Mouse (Mus musculus) inflammation-experienced regulatory T-cells, adult 6 months (primary cell): ENCODE results near the gene Tyw3. TPM values are rescaled to one million over a fixed set of nuclear protein-coding genes. Genes with fewer than 3 reads are reported as not detected.

Experiments
- ATAC-seq: one replicate; pipeline ENCODE4 v1.8.0; 2017
- polyA plus RNA-seq, 3 experiments: library from polyadenylated mRNA; unstranded; fragments of 100-300 nt; shearing (Covaris generic); gene quantifications; one replicate each; pipeline ENCODE4 v1.2.1; 2017

Tyw3 gene
- polyA plus RNA-seq, 3 experiments from 2014 or later = 7.1 to 9.7 (median 7.6) TPM

GRCm38 (mm10) chr3:154562192-154562591, 34.7 kb downstream of the Tyw3 start:
- no peak for ATAC-seq

GRCm38 (mm10) chr3:154551035-154551411, 45.9 kb downstream of the Tyw3 start:
- no peak for ATAC-seq

GRCm38 (mm10) chr3:154550326-154551034, 46.4 kb downstream of the Tyw3 start:
- no peak for ATAC-seq

GRCm38 (mm10) chr3:154548868-154549301, 48.0 kb downstream of the Tyw3 start:
- no peak for ATAC-seq

- ATAC-seq = no peak
Observed at GRCm38 (mm10) chr3:154547549-154548426, 49.1 kb downstream of the Tyw3 start.

GRCm38 (mm10) chr3:154546234-154546633, 50.7 kb downstream of the Tyw3 start:
- no peak for ATAC-seq

- ATAC-seq = no peak
Observed at GRCm38 (mm10) chr3:154540086-154540911, 56.6 kb downstream of the Tyw3 start.

- no peak for ATAC-seq
Observed at GRCm38 (mm10) chr3:154536134-154536533, 60.8 kb downstream of the Tyw3 start.

- no peak for ATAC-seq
Observed at GRCm38 (mm10) chr3:154533246-154533645, 63.7 kb downstream of the Tyw3 start.

GRCm38 (mm10) chr3:154528973-154529372, 67.9 kb downstream of the Tyw3 start:
- no peak for ATAC-seq

- no peak for ATAC-seq
Observed at GRCm38 (mm10) chr3:154526610-154527009, 70.3 kb downstream of the Tyw3 start.

Other genes with a start within 250 kb of the Tyw3 start
- gene Cryz, start 393 bp downstream of the Tyw3 start, polyA plus RNA-seq = 1 to 10 TPM; 1.8 to 3.9 (median 3.6) TPM
- gene Erich3, start 66.8 kb upstream of the Tyw3 start, polyA plus RNA-seq = not detected